Mouse (Mus musculus) embryo, embryonic 11.5 days (tissue): ENCODE data around the gene Il17rc.
A peak's percentile ranks its signal among the peaks of the same experiment; 100 is the strongest.

Source experiments
- DNase-seq: peaks from one replicate; pipeline ENCODE4 v3.0.0-alpha.2; 2012; ENCODE audit warnings: low read depth, low spot score

Il17rc gene

GRCm38 (mm10) chr6:113471297-113471936 is at the start of gene Il17rc:
Gene Il17rc, plus strand, starts transcription at chr6:113471427.
- no peak for DNase-seq

GRCm38 (mm10) chr6:113423000-113423399 is 48.2 kb upstream of the Il17rc start:
- no peak for DNase-seq

GRCm38 (mm10) chr6:113424187-113424586 is 47.0 kb upstream of the Il17rc start:
- DNase-seq = no peak

GRCm38 (mm10) chr6:113426696-113427095 is 44.5 kb upstream of the Il17rc start:
- no peak for DNase-seq

- DNase-seq = peak; percentile 17
Observed at GRCm38 (mm10) chr6:113427397-113427796, 43.8 kb upstream of the Il17rc start.

- DNase-seq = no peak
Observed at GRCm38 (mm10) chr6:113428006-113428405, 43.2 kb upstream of the Il17rc start.

- no peak for DNase-seq
Observed at GRCm38 (mm10) chr6:113429965-113430364, 41.3 kb upstream of the Il17rc start.

GRCm38 (mm10) chr6:113430846-113431245 is 40.4 kb upstream of the Il17rc start:
- DNase-seq = no peak

GRCm38 (mm10) chr6:113431801-113432200 is 39.4 kb upstream of the Il17rc start:
- no peak for DNase-seq

GRCm38 (mm10) chr6:113433661-113434060 is 37.6 kb upstream of the Il17rc start:
- no peak for DNase-seq

- DNase-seq = no peak
Observed at GRCm38 (mm10) chr6:113434691-113435090, 36.5 kb upstream of the Il17rc start.

GRCm38 (mm10) chr6:113435664-113436205 is 35.5 kb upstream of the Il17rc start, which contains the start of gene Cidec:
Gene Cidec, minus strand, starts transcription at chr6:113435760.
- DNase-seq = no peak

- DNase-seq = no peak
Observed at GRCm38 (mm10) chr6:113437135-113437534, 34.1 kb upstream of the Il17rc start.

- no peak for DNase-seq
Observed at GRCm38 (mm10) chr6:113438721-113439430, 32.4 kb upstream of the Il17rc start.

- DNase-seq = no peak
Observed at GRCm38 (mm10) chr6:113440686-113441085, 30.5 kb upstream of the Il17rc start.

- DNase-seq = peak; percentile 54
Observed at GRCm38 (mm10) chr6:113441147-113441680, 30.0 kb upstream of the Il17rc start.

- DNase-seq = peak; percentile 2
Observed at GRCm38 (mm10) chr6:113442087-113442441, 29.2 kb upstream of the Il17rc start.

GRCm38 (mm10) chr6:113442442-113443090 is 28.7 kb upstream of the Il17rc start, which contains the start of gene Jagn1:
Gene Jagn1, plus strand, starts transcription at chr6:113442569.
- DNase-seq = peak; percentile 91

GRCm38 (mm10) chr6:113443091-113443490 is 28.1 kb upstream of the Il17rc start:
- no peak for DNase-seq

GRCm38 (mm10) chr6:113444207-113444965 is 26.8 kb upstream of the Il17rc start:
- DNase-seq = no peak

- DNase-seq = no peak
Observed at GRCm38 (mm10) chr6:113447639-113448038, 23.6 kb upstream of the Il17rc start.
